Mouse (Mus musculus): ENCODE measurements around the gene Nxph1. TPM values are rescaled to one million over a fixed set of nuclear protein-coding genes. Genes with fewer than 3 reads are reported as not detected.

Nxph1 gene
- polyA plus RNA-seq (2012; rRNA removed), result 0.03 TPM in 1 of 2 replicates, not detected in the other
- polyA plus RNA-seq (2014; fragmentation: Nextera tagmentation; extraction: Ambion mirVana), result not detected in 2 replicates

- WGBS (ENCODE audit: insufficient replicate concordance), result 3% methylated on average over 16 of the region's 16 CpGs
- DNase-seq (ENCODE audit: low read depth in 3 of 3, low spot score in 3 of 3), result no peak
- Histone ChIP-seq H3K27ac (no peak within 1 kb of the TSS), H3K4me3 (ENCODE audit: insufficient read depth in 1 of 2, low read depth in 2 of 2, low read length in 2 of 2) (no peak within 1 kb of the TSS), H3K4me1 (replicated peaks; ENCODE audit: control insufficient read depth in 2 of 2, insufficient read depth in 2 of 2, low read length in 1 of 2) (no peaks in the 10 kb centered on the region), H3K9me3 (ENCODE audit: control insufficient read depth, low read length) (no peaks in the 10 kb centered on the region), H3K4me2 (ENCODE audit: low read depth) (no peak within 1 kb of the TSS), H3K9ac (replicated peaks) (no peak within 1 kb of the TSS), H3K27me3 (ENCODE audit: control insufficient read depth, insufficient read depth, low read length) (peaks cover 58% of the 10 kb centered on the region), H3K36me3 (replicated peaks; ENCODE audit: control insufficient read depth, insufficient read depth, low read depth) (no peaks in the 10 kb centered on the region)
- ATAC-seq (ENCODE audit: insufficient read depth), result no peak
- TF ChIP-seq EP300 (IDR thresholded peaks at IDR 0.05; ENCODE audit: low read depth), result no peak
- TF ChIP-seq CTCF (IDR thresholded peaks at IDR 0.05; ENCODE audit: low read depth), result no peak
Observed at GRCm38 (mm10) chr6:8948131-8948470, at the start of gene Nxph1. Gene Nxph1 (plus strand): TSS chr6:8948431.

- Histone ChIP-seq H3K4me3 (ENCODE audit: insufficient read depth in 1 of 2, low read depth in 2 of 2, low read length in 2 of 2) (no peak overlapping the region), H3K4me2 (ENCODE audit: low read depth) (no peak overlapping the region), H3K27me3 (ENCODE audit: control insufficient read depth, insufficient read depth, low read length) (no peaks in the 10 kb centered on the region), H3K27ac (no peak overlapping the region), H3K9ac (replicated peaks) (no peak overlapping the region), H3K4me1 (replicated peaks; ENCODE audit: control insufficient read depth in 2 of 2, insufficient read depth in 2 of 2, low read length in 1 of 2) (no peaks in the 10 kb centered on the region), H3K36me3 (replicated peaks; ENCODE audit: control insufficient read depth, insufficient read depth, low read depth) (no peaks in the 10 kb centered on the region), H3K9me3 (ENCODE audit: control insufficient read depth, low read length) (no peaks in the 10 kb centered on the region)
- no peak for ATAC-seq (ENCODE audit: insufficient read depth)
- no peak for TF ChIP-seq EP300 (IDR thresholded peaks at IDR 0.05; ENCODE audit: low read depth)
- no peak for TF ChIP-seq CTCF (IDR thresholded peaks at IDR 0.05; ENCODE audit: low read depth)
- WGBS (ENCODE audit: insufficient replicate concordance), result 62% methylated on average over 7 of the region's 7 CpGs
- DNase-seq (ENCODE audit: low read depth in 3 of 3, low spot score in 3 of 3), result no peak
Observed at GRCm38 (mm10) chr6:8900021-8900728, 48.1 kb upstream of the Nxph1 start.

- DNase-seq (ENCODE audit: low read depth in 3 of 3, low spot score in 3 of 3), result no peak
- TF ChIP-seq CTCF (IDR thresholded peaks at IDR 0.05; ENCODE audit: low read depth) (no peak), EP300 (IDR thresholded peaks at IDR 0.05; ENCODE audit: low read depth) (no peak)
- no peaks in the 10 kb centered on the region for H3K9me3 ChIP-seq (ENCODE audit: control insufficient read depth, low read length)
- H3K27ac ChIP-seq, result no peak overlapping the region
- no peak overlapping the region for H3K9ac ChIP-seq (replicated peaks)
- no peaks in the 10 kb centered on the region for H3K27me3 ChIP-seq (ENCODE audit: control insufficient read depth, insufficient read depth, low read length)
- no peak for ATAC-seq (ENCODE audit: insufficient read depth)
- no peak overlapping the region for H3K4me3 ChIP-seq (ENCODE audit: insufficient read depth in 1 of 2, low read depth in 2 of 2, low read length in 2 of 2)
- H3K4me1 ChIP-seq (replicated peaks; ENCODE audit: control insufficient read depth in 2 of 2, insufficient read depth in 2 of 2, low read length in 1 of 2), result no peaks in the 10 kb centered on the region
- no peak overlapping the region for H3K4me2 ChIP-seq (ENCODE audit: low read depth)
- WGBS (ENCODE audit: insufficient replicate concordance), result 71% methylated on average over 2 of the region's 2 CpGs
- no peaks in the 10 kb centered on the region for H3K36me3 ChIP-seq (replicated peaks; ENCODE audit: control insufficient read depth, insufficient read depth, low read depth)
Observed at GRCm38 (mm10) chr6:8900729-8901122, 47.5 kb upstream of the Nxph1 start.

GRCm38 (mm10) chr6:8907917-8908316, 40.3 kb upstream of the Nxph1 start:
- Histone ChIP-seq H3K4me1 (replicated peaks; ENCODE audit: control insufficient read depth in 2 of 2, insufficient read depth in 2 of 2, low read length in 1 of 2) (no peaks in the 10 kb centered on the region), H3K27ac (no peak overlapping the region), H3K9me3 (ENCODE audit: control insufficient read depth, low read length) (no peaks in the 10 kb centered on the region), H3K27me3 (ENCODE audit: control insufficient read depth, insufficient read depth, low read length) (no peaks in the 10 kb centered on the region), H3K4me2 (ENCODE audit: low read depth) (no peak overlapping the region), H3K9ac (replicated peaks) (no peak overlapping the region), H3K36me3 (replicated peaks; ENCODE audit: control insufficient read depth, insufficient read depth, low read depth) (no peaks in the 10 kb centered on the region), H3K4me3 (ENCODE audit: insufficient read depth in 1 of 2, low read depth in 2 of 2, low read length in 2 of 2) (no peak overlapping the region)
- no peak for ATAC-seq (ENCODE audit: insufficient read depth)
- 53% methylated on average over 3 of the region's 3 CpGs for WGBS (ENCODE audit: insufficient replicate concordance)
- TF ChIP-seq CTCF (IDR thresholded peaks at IDR 0.05; ENCODE audit: low read depth), result no peak
- DNase-seq (ENCODE audit: low read depth in 3 of 3, low spot score in 3 of 3), result no peak

GRCm38 (mm10) chr6:8913404-8913803, 34.8 kb upstream of the Nxph1 start:
- no peak overlapping the region for H3K27ac ChIP-seq
- no peaks in the 10 kb centered on the region for H3K9me3 ChIP-seq (ENCODE audit: control insufficient read depth, low read length)
- H3K9ac ChIP-seq (replicated peaks), result no peak overlapping the region
- no peaks in the 10 kb centered on the region for H3K27me3 ChIP-seq (ENCODE audit: control insufficient read depth, insufficient read depth, low read length)
- H3K4me1 ChIP-seq (replicated peaks; ENCODE audit: control insufficient read depth in 2 of 2, insufficient read depth in 2 of 2, low read length in 1 of 2), result no peaks in the 10 kb centered on the region
- no peak overlapping the region for H3K4me2 ChIP-seq (ENCODE audit: low read depth)
- ATAC-seq (ENCODE audit: insufficient read depth), result no peak
- DNase-seq (ENCODE audit: low read depth in 3 of 3, low spot score in 3 of 3), result no peak
- TF ChIP-seq EP300 (IDR thresholded peaks at IDR 0.05; ENCODE audit: low read depth) (no peak), CTCF (IDR thresholded peaks at IDR 0.05; ENCODE audit: low read depth) (no peak)
- H3K36me3 ChIP-seq (replicated peaks; ENCODE audit: control insufficient read depth, insufficient read depth, low read depth), result no peaks in the 10 kb centered on the region
- no peak overlapping the region for H3K4me3 ChIP-seq (ENCODE audit: insufficient read depth in 1 of 2, low read depth in 2 of 2, low read length in 2 of 2)
